Mouse (Mus musculus) midbrain, postnatal 0 days (tissue): ENCODE data around the gene Tor1b. TPM values are rescaled to one million over a fixed set of nuclear protein-coding genes. Genes with fewer than 3 reads are reported as not detected.

Source experiments
- ATAC-seq: fragments of 200-750 bp; cut with Nextera tagmentation; 2 replicates; pipeline ENCODE4 v1.8.0; 2017; ENCODE audit warnings: moderate number of reproducible peaks, mild to moderate bottlenecking, moderate TSS enrichment, moderate library complexity; ENCODE audit not compliant: low FRiP score
- DNase-seq: peaks from one replicate; pipeline ENCODE4 v3.0.0-alpha.2; 2015; ENCODE audit warnings: low spot score
- H3K27ac ChIP-seq: fragments of 300-500 bp; sonication (generic); 2 replicates; pipeline ENCODE4 v1.5.1; 2014; ENCODE audit warnings: low read depth, mild to moderate bottlenecking, low read length, mixed read lengths
- H3K27me3 ChIP-seq: fragments of 300-500 bp; sonication (generic); 2 replicates; pipeline ENCODE4 v1.6.1; 2014; ENCODE audit warnings: low read length, control low read depth, mixed read lengths; ENCODE audit not compliant: insufficient read depth
- H3K36me3 ChIP-seq: fragments of 300-500 bp; sonication (generic); 2 replicates; pipeline ENCODE4 v1.6.1; 2014; ENCODE audit warnings: low read length, control low read depth, mixed read lengths; ENCODE audit not compliant: insufficient read depth
- H3K4me1 ChIP-seq: fragments of 300-500 bp; sonication (generic); 2 replicates; pipeline ENCODE4 v1.6.1; 2014; ENCODE audit warnings: mild to moderate bottlenecking, control low read depth, antibody characterized with exemption, low read length, mixed read lengths; ENCODE audit not compliant: insufficient read depth
- H3K4me2 ChIP-seq: fragments of 300-500 bp; sonication (generic); 2 replicates; pipeline ENCODE4 v1.6.1; 2014; ENCODE audit warnings: low read depth, mild to moderate bottlenecking, low read length, mixed read lengths; ENCODE audit not compliant: poor library complexity, severe bottlenecking
- H3K4me3 ChIP-seq: fragments of 300-500 bp; sonication (generic); 2 replicates; pipeline ENCODE4 v1.5.1; 2014; ENCODE audit warnings: low read depth, mild to moderate bottlenecking, low read length, moderate library complexity
- H3K9ac ChIP-seq: fragments of 300-500 bp; sonication (generic); replicated peaks from 2 replicates; pipeline ENCODE4 v1.6.1; 2014; ENCODE audit warnings: mild to moderate bottlenecking, low read length, moderate library complexity, mixed read lengths; ENCODE audit not compliant: poor library complexity, severe bottlenecking
- H3K9me3 ChIP-seq: fragments of 300-500 bp; sonication (generic); 2 replicates; pipeline ENCODE4 v1.6.1; 2016; ENCODE audit warnings: low read length, control low read depth
- CTCF ChIP-seq: IDR thresholded peaks from 2 replicates; pipeline ENCODE4 v1.5.1; 2016; ENCODE audit warnings: antibody characterized with exemption, mild to moderate bottlenecking
- WGBS: fragments of 180-500 bp; shearing (Covaris S2); extraction: QIAGEN DNeasy Blood & Tissue Kit; methylation state at CpG from one replicate; pipeline ENCODE4 v1.1.7; 2014; 5-methylcytosine and 5-hydroxymethylcytosine counted together
- polyA plus RNA-seq: library from polyadenylated mRNA; unstranded; fragments of >200 nt; fragmentation: Nextera tagmentation; extraction: Ambion mirVana; gene quantifications from 2 replicates; pipeline ENCODE4 v1.2.1, GENCODE M21; 2015
- total RNA-seq: library from RNA; depleted of rRNA; stranded (reverse); fragments of >200 nt; gene quantifications from 2 replicates; pipeline ENCODE4 v1.2.3, GENCODE M21; 2014; rRNA removed

Tor1b gene
- total and polyA plus RNA-seq, 2 experiments from 2014 or later: 16.4 to 27.1 TPM

DNA sequence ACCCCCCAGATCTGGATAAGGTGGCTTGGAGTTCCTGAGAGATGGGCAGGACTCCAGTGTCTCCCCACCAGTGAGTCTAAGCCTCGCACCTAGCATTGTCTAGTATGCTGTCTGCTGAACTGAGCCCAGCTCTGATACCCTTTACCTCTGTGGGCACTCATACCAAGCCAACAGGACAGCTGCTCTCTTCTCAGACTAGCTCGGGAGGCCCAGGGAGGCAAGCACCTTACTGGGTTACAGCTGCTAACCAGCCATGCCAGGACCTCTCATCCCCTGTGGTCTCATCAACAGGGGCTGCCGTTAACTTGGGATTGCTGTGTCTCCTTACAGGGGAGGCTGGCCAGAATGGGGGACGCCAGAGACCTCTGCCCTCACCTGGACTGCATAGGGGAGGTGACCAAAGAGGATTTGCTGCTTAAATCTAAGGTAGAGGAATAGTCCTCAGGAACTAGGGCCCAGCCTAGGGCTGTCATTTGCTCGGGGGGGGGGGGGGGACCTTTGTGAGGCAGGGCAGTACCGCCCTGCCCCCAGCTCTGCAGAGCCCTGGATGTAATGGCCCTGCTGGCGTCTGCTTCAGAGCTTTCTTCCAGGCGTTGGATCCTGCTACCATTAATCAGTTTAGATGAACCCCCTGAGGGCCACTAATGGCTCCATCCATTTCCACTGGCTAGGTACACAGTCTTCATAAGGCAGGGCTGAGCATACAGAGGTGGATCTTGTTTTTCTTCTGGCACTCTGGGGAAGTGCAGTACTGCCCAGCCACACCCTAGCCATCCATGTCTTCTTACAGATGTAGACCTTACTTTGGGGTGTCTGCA lies 45.9 kb downstream of the Tor1b start:
- Histone ChIP-seq H3K27ac (no peak overlapping the region), H3K36me3 (peaks cover 28% of the 10 kb centered on the region)

DNA sequence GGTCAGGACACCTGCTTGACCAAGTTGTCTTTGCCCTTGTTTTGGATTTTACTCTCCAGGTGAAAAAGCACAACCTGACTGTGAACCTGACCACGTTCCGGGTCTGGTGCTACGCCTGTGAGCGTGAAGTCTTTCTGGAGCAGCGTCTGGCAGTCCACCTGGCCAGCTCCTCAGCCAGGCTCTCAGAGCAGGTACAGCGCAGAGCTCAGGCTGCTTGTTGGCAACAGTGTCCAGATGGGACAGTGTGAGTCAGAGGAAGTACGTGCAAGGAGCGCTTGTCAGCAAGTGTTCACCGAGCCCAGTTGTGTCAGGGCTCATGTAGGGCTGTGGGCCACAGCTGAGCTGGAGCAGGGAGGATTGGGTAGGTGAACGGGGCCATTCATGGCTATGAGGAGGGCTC lies 50.1 kb downstream of the Tor1b start:
- no peak for DNase-seq
- Histone ChIP-seq H3K4me3 (no peak overlapping the region), H3K36me3 (peaks cover 56% of the 10 kb centered on the region), H3K27ac (no peak overlapping the region), H3K4me2 (no peak overlapping the region), H3K9ac (no peak overlapping the region), H3K27me3 (no peaks in the 10 kb centered on the region), H3K4me1 (no peaks in the 10 kb centered on the region), H3K9me3 (no peaks in the 10 kb centered on the region)
- WGBS: 94% methylated on average over 10 of the region's 10 CpGs
- no peak for TF ChIP-seq CTCF
- no peak for ATAC-seq

More for the DNA sequence above, 45.9 kb downstream of the Tor1b start:
- Histone ChIP-seq H3K9me3 (no peaks in the 10 kb centered on the region), H3K9ac (no peak overlapping the region), H3K4me2 (no peak overlapping the region), H3K4me3 (no peak overlapping the region), H3K27me3 (no peaks in the 10 kb centered on the region), H3K4me1 (no peaks in the 10 kb centered on the region)
- no peak for ATAC-seq
- WGBS: 73% methylated on average over 7 of the region's 8 CpGs
- no peak for DNase-seq
- TF ChIP-seq CTCF: no peak

DNA sequence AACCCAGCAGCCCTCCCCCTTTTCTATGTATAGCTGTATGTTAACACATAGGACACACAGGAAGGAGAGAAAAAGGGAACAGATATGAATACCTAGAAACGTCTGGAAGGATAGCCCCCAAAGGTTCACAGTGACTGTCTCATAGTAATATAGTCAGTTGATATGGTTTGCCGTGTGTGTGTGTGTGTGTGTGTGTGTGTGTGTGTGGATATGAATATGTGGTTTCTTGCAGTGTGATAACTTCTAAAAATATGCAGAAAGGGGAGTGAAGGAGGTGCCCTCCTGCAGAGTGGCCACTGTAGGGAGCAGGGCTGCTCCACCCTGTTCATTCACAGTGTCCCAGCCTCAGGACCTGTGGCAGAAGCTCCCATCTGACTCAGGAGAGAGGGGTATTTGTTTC lies 52.7 kb downstream of the Tor1b start:
- no peak for ATAC-seq
- DNase-seq: no peak
- Histone ChIP-seq H3K27me3 (no peaks in the 10 kb centered on the region), H3K9me3 (no peaks in the 10 kb centered on the region), H3K4me3 (no peak overlapping the region), H3K9ac (no peak overlapping the region), H3K27ac (no peak overlapping the region), H3K4me1 (no peaks in the 10 kb centered on the region), H3K4me2 (no peak overlapping the region), H3K36me3 (peaks cover 64% of the 10 kb centered on the region)
- 91% methylated on average over 2 of the region's 2 CpGs for WGBS
- TF ChIP-seq CTCF: no peak

DNA sequence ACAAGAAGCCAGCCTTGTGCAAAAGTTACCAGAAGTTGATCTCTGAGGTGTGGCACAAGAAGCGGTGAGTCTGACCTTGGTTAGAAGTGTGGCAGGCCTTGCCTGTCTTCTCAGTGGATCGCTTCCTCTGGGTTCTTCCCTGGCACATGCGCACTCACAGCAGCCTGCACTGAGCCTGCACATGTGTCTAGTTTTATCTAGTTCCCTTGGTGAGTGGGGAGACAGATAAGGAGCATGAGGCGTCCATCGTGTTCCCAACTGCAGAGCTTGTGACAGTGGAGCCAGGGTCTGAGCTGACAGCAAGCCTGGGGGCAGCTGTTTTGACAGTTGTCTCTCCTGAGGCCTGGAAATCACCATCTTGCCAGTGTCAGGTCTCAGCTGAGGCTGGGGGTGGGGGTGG lies 53.7 kb downstream of the Tor1b start:
- H3K27ac ChIP-seq: no peak overlapping the region
- no peaks in the 10 kb centered on the region for H3K4me1 ChIP-seq
- H3K9ac ChIP-seq: no peak overlapping the region
- H3K4me2 ChIP-seq: no peak overlapping the region
- no peaks in the 10 kb centered on the region for H3K27me3 ChIP-seq
- H3K9me3 ChIP-seq: no peaks in the 10 kb centered on the region
- no peak overlapping the region for H3K4me3 ChIP-seq
- 91% methylated on average over 5 of the region's 5 CpGs for WGBS
- peaks cover 73% of the 10 kb centered on the region for H3K36me3 ChIP-seq
- ATAC-seq: no peak
- DNase-seq: no peak
- TF ChIP-seq CTCF: no peak

DNA sequence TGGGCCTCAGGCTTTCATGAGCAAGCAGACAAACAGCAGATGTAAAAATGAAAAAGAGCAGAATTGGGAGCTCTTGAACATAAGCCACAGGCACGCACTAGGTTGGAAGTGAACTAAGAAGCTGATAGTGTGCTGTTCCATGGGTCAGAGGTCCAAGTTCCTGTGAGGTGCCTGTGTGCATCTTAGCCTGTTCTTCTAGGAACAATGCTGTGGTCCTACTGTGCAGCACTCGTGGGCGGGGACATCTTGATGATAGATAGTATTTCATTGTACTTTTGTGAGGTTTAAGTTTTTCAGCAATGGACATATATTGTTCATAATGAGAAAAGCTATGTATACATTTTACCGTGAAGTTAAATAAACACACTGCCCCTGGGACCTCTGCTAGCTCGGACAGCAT lies 54.4 kb downstream of the Tor1b start:
- Histone ChIP-seq H3K27ac (no peak overlapping the region), H3K4me3 (no peak overlapping the region), H3K4me1 (no peaks in the 10 kb centered on the region), H3K9me3 (no peaks in the 10 kb centered on the region), H3K9ac (no peak overlapping the region), H3K36me3 (peaks cover 72% of the 10 kb centered on the region), H3K27me3 (no peaks in the 10 kb centered on the region), H3K4me2 (no peak overlapping the region)
- no peak for TF ChIP-seq CTCF
- DNase-seq (no peak), ATAC-seq (no peak)
- whole genome bisulfite sequencing: 91% methylated on average over 5 of the region's 5 CpGs

Other genes with a start within 250 kb of the Tor1b start
- gene 1700001O22Rik, start 149.3 kb upstream of the Tor1b start, total RNA-seq: 2.4 TPM in 1 of 2 replicates, not detected in the other
- gene 1700001O22Rik, start 149.3 kb upstream of the Tor1b start, polyA plus RNA-seq: 1.2 and 1.5 TPM in 2 replicates
- 62.2 and 74.1 TPM in 2 replicates for gene Ntmt1, start 145.1 kb upstream of the Tor1b start, total RNA-seq
- 90.3 and 104 TPM in 2 replicates for gene Ntmt1, start 145.1 kb upstream of the Tor1b start, polyA plus RNA-seq
- 36.5 and 40.7 TPM in 2 replicates for gene Asb6, start 122.6 kb upstream of the Tor1b start, total RNA-seq
- 36.1 and 39.6 TPM in 2 replicates for gene Asb6, start 122.6 kb upstream of the Tor1b start, polyA plus RNA-seq
- gene Prrx2, start 118.0 kb upstream of the Tor1b start, total RNA-seq: 4.4 and 12.5 TPM in 2 replicates
- gene Prrx2, start 118.0 kb upstream of the Tor1b start, polyA plus RNA-seq: 3.0 and 5.1 TPM in 2 replicates
- gene Ptges, start 23.1 kb upstream of the Tor1b start, total RNA-seq: 6.7 and 19.8 TPM in 2 replicates
- gene Ptges, start 23.1 kb upstream of the Tor1b start, polyA plus RNA-seq: 8.0 and 8.5 TPM in 2 replicates
- gene Tor1a, start 15.0 kb downstream of the Tor1b start, total RNA-seq: 68.9 and 88.7 TPM in 2 replicates
- gene Tor1a, start 15.0 kb downstream of the Tor1b start, polyA plus RNA-seq: 90.3 and 95.4 TPM in 2 replicates
- 34.8 and 41.7 TPM in 2 replicates for gene BC005624, start 29.2 kb downstream of the Tor1b start, total RNA-seq
- gene BC005624, start 29.2 kb downstream of the Tor1b start, polyA plus RNA-seq: 86.7 and 93.1 TPM in 2 replicates
- 36.6 and 41.2 TPM in 2 replicates for gene Usp20, start 29.3 kb downstream of the Tor1b start, total RNA-seq
- 32.5 and 32.8 TPM in 2 replicates for gene Usp20, start 29.3 kb downstream of the Tor1b start, polyA plus RNA-seq
- 22.1 and 23.6 TPM in 2 replicates for gene Fnbp1, start 189.0 kb downstream of the Tor1b start, total RNA-seq
- 25.2 and 30.7 TPM in 2 replicates for gene Fnbp1, start 189.0 kb downstream of the Tor1b start, polyA plus RNA-seq
- 46.7 and 47.3 TPM in 2 replicates for gene Gpr107, start 199.4 kb downstream of the Tor1b start, total RNA-seq
- 30.9 and 31.6 TPM in 2 replicates for gene Gpr107, start 199.4 kb downstream of the Tor1b start, polyA plus RNA-seq